Mouse (Mus musculus) neural tube, embryonic 13.5 days (tissue): Measurements from ENCODE around the gene Usp5. TPM values are rescaled to one million over a fixed set of nuclear protein-coding genes. Genes with fewer than 3 reads are reported as not detected.
A peak's percentile ranks its signal among the peaks of the same experiment; 100 is the strongest.

Source experiments
- ATAC-seq: fragments of 200-750 bp; cut with Nextera tagmentation; 2 replicates; pipeline ENCODE4 v1.8.0; 2017; ENCODE audit warnings: low read depth, mild to moderate bottlenecking, moderate TSS enrichment, moderate library complexity
- H3K27ac ChIP-seq: fragments of 300-500 bp; sonication (generic); replicated peaks from 2 replicates; pipeline ENCODE4 v1.5.1; 2015; ENCODE audit warnings: moderate library complexity, mild to moderate bottlenecking, inconsistent platforms
- H3K27me3 ChIP-seq: fragments of 300-500 bp; sonication (generic); 2 replicates; pipeline ENCODE4 v1.6.1; 2015; ENCODE audit warnings: mild to moderate bottlenecking, inconsistent platforms
- H3K36me3 ChIP-seq: fragments of 300-500 bp; sonication (generic); 2 replicates; pipeline ENCODE4 v1.6.1; 2015; ENCODE audit warnings: mild to moderate bottlenecking, inconsistent platforms
- H3K4me1 ChIP-seq: fragments of 300-500 bp; sonication (generic); replicated peaks from 2 replicates; pipeline ENCODE4 v1.6.1; 2015; ENCODE audit warnings: inconsistent platforms
- H3K4me2 ChIP-seq: fragments of 300-500 bp; sonication (generic); 2 replicates; pipeline ENCODE4 v1.6.1; 2015; ENCODE audit warnings: inconsistent platforms, mild to moderate bottlenecking, moderate library complexity
- H3K4me3 ChIP-seq: fragments of 300-500 bp; sonication (generic); 2 replicates; pipeline ENCODE4 v1.5.1; 2015; ENCODE audit warnings: mild to moderate bottlenecking, inconsistent platforms
- H3K9ac ChIP-seq: fragments of 300-500 bp; sonication (generic); 2 replicates; pipeline ENCODE4 v1.6.1; 2015; ENCODE audit warnings: moderate library complexity, mild to moderate bottlenecking, inconsistent platforms
- H3K9me3 ChIP-seq: fragments of 300-500 bp; sonication (generic); 2 replicates; pipeline ENCODE4 v1.6.1; 2016; ENCODE audit warnings: inconsistent platforms
- WGBS: fragments of 180-500 bp; shearing (Covaris S2); methylation state at CpG from one replicate; pipeline ENCODE4 v1.1.7; 2015; 5-methylcytosine and 5-hydroxymethylcytosine counted together
- polyA plus RNA-seq: library from polyadenylated mRNA; unstranded; fragments of >200 nt; fragmentation: Nextera tagmentation; extraction: Ambion mirVana; gene quantifications from 2 replicates; pipeline ENCODE4 v1.2.1, GENCODE M21; 2015

The Usp5 gene
- 176 and 178 TPM in 2 replicates for polyA plus RNA-seq

- WGBS: under 1% methylated on average over 55 of the region's 55 CpGs
- Histone ChIP-seq H3K27me3 (no peaks in the 10 kb centered on the region), H3K4me2 (peak within 1 kb of the TSS; percentile 87), H3K9ac (peak within 1 kb of the TSS; percentile 75), H3K4me1 (peaks cover 26% of the 10 kb centered on the region), H3K4me3 (peak within 1 kb of the TSS; percentile 66), H3K36me3 (peaks cover 37% of the 10 kb centered on the region), H3K9me3 (no peaks in the 10 kb centered on the region), H3K27ac (peak within 1 kb of the TSS; percentile 90)
- peak; percentile 96 for ATAC-seq
Observed at GRCm38 (mm10) chr6:124828868-124829798, at the start of gene Usp5, which contains the start of gene Cdca3. Usp5 (minus strand) TSS chr6:124829484. Cdca3 (plus strand) TSS chr6:124829547.

GRCm38 (mm10) chr6:124874348-124874747 is 45.1 kb upstream of the Usp5 start:
- no peaks in the 10 kb centered on the region for H3K9me3 ChIP-seq
- no peak overlapping the region for H3K27ac ChIP-seq
- no peaks in the 10 kb centered on the region for H3K27me3 ChIP-seq
- ATAC-seq: no peak
- 75% methylated on average over 2 of the region's 3 CpGs for WGBS
- no peak overlapping the region for H3K9ac ChIP-seq
- H3K4me1 ChIP-seq: no peaks in the 10 kb centered on the region
- H3K4me3 ChIP-seq: no peak overlapping the region
- no peaks in the 10 kb centered on the region for H3K36me3 ChIP-seq
- no peak overlapping the region for H3K4me2 ChIP-seq

- H3K27ac ChIP-seq: no peak overlapping the region
- 66% methylated on average over 6 of the region's 7 CpGs for WGBS
- H3K4me1 ChIP-seq: peaks cover 42% of the 10 kb centered on the region
- H3K27me3 ChIP-seq: no peaks in the 10 kb centered on the region
- H3K4me3 ChIP-seq: no peak overlapping the region
- no peaks in the 10 kb centered on the region for H3K9me3 ChIP-seq
- H3K9ac ChIP-seq: 0 out of 2 replicates have a peak overlapping the region, but pooled peaks have one; percentile 38
- H3K36me3 ChIP-seq: no peaks in the 10 kb centered on the region
- ATAC-seq: no peak
- H3K4me2 ChIP-seq: no peak overlapping the region
Observed at GRCm38 (mm10) chr6:124866560-124866959, 37.3 kb upstream of the Usp5 start.

GRCm38 (mm10) chr6:124865766-124866362 is 36.6 kb upstream of the Usp5 start:
- 48% methylated on average over 18 of the region's 18 CpGs for WGBS
- ATAC-seq: no peak
- 0 out of 2 replicates have a peak overlapping the region, but pooled peaks have one; percentile 26 for H3K9ac ChIP-seq
- peak overlapping the region; percentile 97 for H3K27ac ChIP-seq
- H3K27me3 ChIP-seq: no peaks in the 10 kb centered on the region
- H3K4me1 ChIP-seq: peaks cover 49% of the 10 kb centered on the region
- no peak overlapping the region for H3K4me3 ChIP-seq
- H3K9me3 ChIP-seq: no peaks in the 10 kb centered on the region
- H3K36me3 ChIP-seq: peaks cover 3% of the 10 kb centered on the region; the same call in 1 of the 2 replicates
- no peak overlapping the region for H3K4me2 ChIP-seq

GRCm38 (mm10) chr6:124863658-124864298 is 34.5 kb upstream of the Usp5 start, which contains the start of gene Gpr162:
Gpr162 (minus strand) TSS chr6:124863983.
- peak within 1 kb of the TSS; percentile 69 for H3K4me2 ChIP-seq
- 1% methylated on average over 42 of the region's 43 CpGs for WGBS
- ATAC-seq: peak; percentile 69
- H3K4me3 ChIP-seq: peak within 1 kb of the TSS; percentile 65
- H3K36me3 ChIP-seq: peaks cover 14% of the 10 kb centered on the region
- peak within 1 kb of the TSS; percentile 97 for H3K27ac ChIP-seq
- H3K27me3 ChIP-seq: peaks cover 8% of the 10 kb centered on the region; the same call in 1 of the 2 replicates
- peak within 1 kb of the TSS; percentile 93 for H3K9ac ChIP-seq
- H3K9me3 ChIP-seq: no peaks in the 10 kb centered on the region
- H3K4me1 ChIP-seq: peaks cover 69% of the 10 kb centered on the region

- Histone ChIP-seq H3K4me2 (peak overlapping the region; percentile 69), H3K27ac (peak overlapping the region; percentile 97), H3K36me3 (peaks cover 16% of the 10 kb centered on the region), H3K27me3 (peaks cover 8% of the 10 kb centered on the region; the same call in 1 of the 2 replicates), H3K9me3 (no peaks in the 10 kb centered on the region), H3K9ac (peak overlapping the region; percentile 93), H3K4me3 (peak overlapping the region; percentile 65), H3K4me1 (peaks cover 74% of the 10 kb centered on the region)
- ATAC-seq: peak; percentile 37
- under 1% methylated on average over 16 of the region's 16 CpGs for WGBS
Observed at GRCm38 (mm10) chr6:124863125-124863657, 33.9 kb upstream of the Usp5 start.

- H3K27me3 ChIP-seq: peaks cover 8% of the 10 kb centered on the region; the same call in 1 of the 2 replicates
- peak overlapping the region; percentile 93 for H3K9ac ChIP-seq
- ATAC-seq: no peak
- peaks cover 16% of the 10 kb centered on the region for H3K36me3 ChIP-seq
- no peaks in the 10 kb centered on the region for H3K9me3 ChIP-seq
- H3K4me1 ChIP-seq: peaks cover 81% of the 10 kb centered on the region
- H3K27ac ChIP-seq: peak overlapping the region; percentile 97
- H3K4me3 ChIP-seq: peak overlapping the region; percentile 65
- H3K4me2 ChIP-seq: peak overlapping the region; percentile 69
- WGBS: 8% methylated on average over 8 of the region's 8 CpGs
Observed at GRCm38 (mm10) chr6:124862406-124863124, 33.3 kb upstream of the Usp5 start.

GRCm38 (mm10) chr6:124861802-124862201 is 32.5 kb upstream of the Usp5 start:
- Histone ChIP-seq H3K4me2 (peak overlapping the region; percentile 69), H3K9ac (peak overlapping the region; percentile 93), H3K27ac (peak overlapping the region; percentile 97), H3K36me3 (peaks cover 16% of the 10 kb centered on the region), H3K9me3 (no peaks in the 10 kb centered on the region), H3K4me1 (peaks cover 81% of the 10 kb centered on the region), H3K27me3 (peaks cover 8% of the 10 kb centered on the region; the same call in 1 of the 2 replicates), H3K4me3 (peak overlapping the region; percentile 65)
- 39% methylated on average over 3 of the region's 3 CpGs for WGBS
- no peak for ATAC-seq

GRCm38 (mm10) chr6:124861266-124861665 is 32.0 kb upstream of the Usp5 start:
- Histone ChIP-seq H3K4me2 (peak overlapping the region; percentile 69), H3K4me3 (peak overlapping the region; percentile 65; the same call in 1 of the 2 replicates), H3K9ac (peak overlapping the region; percentile 93), H3K36me3 (peaks cover 16% of the 10 kb centered on the region), H3K9me3 (no peaks in the 10 kb centered on the region), H3K4me1 (peaks cover 82% of the 10 kb centered on the region), H3K27me3 (peaks cover 8% of the 10 kb centered on the region; the same call in 1 of the 2 replicates), H3K27ac (peak overlapping the region; percentile 97; the same call in 1 of the 2 replicates)
- WGBS: 81% methylated on average over 19 of the region's 19 CpGs
- no peak for ATAC-seq

GRCm38 (mm10) chr6:124860511-124860910 is 31.2 kb upstream of the Usp5 start:
- peaks cover 8% of the 10 kb centered on the region; the same call in 1 of the 2 replicates for H3K27me3 ChIP-seq
- 87% methylated on average over 9 of the region's 9 CpGs for WGBS

More at GRCm38 (mm10) chr6:124860511-124860910, 31.2 kb upstream of the Usp5 start:
- H3K9ac ChIP-seq: peak overlapping the region; percentile 66; the same call in 1 of the 2 replicates
- H3K4me3 ChIP-seq: no peak overlapping the region; the same call in 1 of the 2 replicates
- H3K9me3 ChIP-seq: no peaks in the 10 kb centered on the region
- peaks cover 82% of the 10 kb centered on the region for H3K4me1 ChIP-seq
- ATAC-seq: no peak
- peak overlapping the region; percentile 69 for H3K4me2 ChIP-seq
- peak overlapping the region; percentile 97 for H3K27ac ChIP-seq
- peaks cover 16% of the 10 kb centered on the region for H3K36me3 ChIP-seq
